Mouse (Mus musculus): ENCODE measurements around the gene Mterf1a. TPM values are rescaled to one million over a fixed set of nuclear protein-coding genes. Genes with fewer than 3 reads are reported as not detected.
A peak's percentile ranks its signal among the peaks of the same experiment; 100 is the strongest.
"Not testable (repeated sequence)": the region's sequence is repeated elsewhere in the genome, so short reads cannot be mapped to it uniquely, and the experiment has no call there.

Gene Mterf1a
- total and polyA plus RNA-seq, 3 experiments: 0.70 to 3.7 (median 2.4) TPM

DNA sequence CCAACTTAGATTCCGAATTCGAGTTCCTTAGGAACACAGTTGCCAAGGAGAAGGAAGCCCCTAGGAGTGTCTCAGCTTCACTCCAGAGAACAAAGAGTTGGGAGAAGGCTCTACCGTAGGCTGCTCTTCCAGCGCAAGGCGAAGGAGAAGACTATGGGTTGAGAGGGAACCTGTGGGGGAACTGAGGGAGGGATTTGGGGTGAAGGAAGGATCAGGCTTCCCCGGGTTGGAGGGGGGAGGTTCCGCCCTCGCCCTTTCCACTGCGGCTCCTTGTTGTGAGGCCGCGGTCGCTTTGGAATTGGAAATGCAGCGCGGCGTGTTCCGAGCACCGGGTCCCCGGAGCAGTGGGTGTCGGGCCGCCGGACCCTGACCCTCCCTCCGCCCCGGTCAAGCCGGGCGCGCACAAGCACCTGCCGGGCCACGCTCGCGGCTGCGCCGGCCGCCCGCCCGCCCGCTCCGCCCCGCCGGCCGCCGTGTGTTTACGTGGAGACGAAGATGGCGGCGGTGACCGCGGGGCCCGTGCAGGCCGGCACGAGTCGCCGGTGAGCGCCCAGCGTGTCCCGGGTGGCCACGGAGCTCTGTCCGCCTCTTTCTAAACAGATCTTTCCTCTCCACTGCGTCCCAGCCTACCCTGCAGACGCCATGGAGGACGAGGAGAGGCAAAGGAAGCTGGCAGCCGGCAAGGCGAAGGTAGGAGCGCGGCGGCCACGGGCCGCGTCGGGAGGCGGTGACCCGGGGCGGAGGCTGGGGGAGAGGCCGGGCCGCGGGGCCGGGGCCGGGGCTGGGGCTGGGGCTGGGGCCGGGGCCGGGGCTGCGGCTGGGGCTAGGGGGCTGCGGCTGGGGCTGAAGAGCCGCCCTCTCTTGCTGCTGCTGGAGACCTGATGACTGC lies 34.3 kb upstream of the Mterf1a start, which contains the start of gene Akap9:
Gene Akap9, plus strand, starts transcription at position 254 of the 889 bp plus-strand sequence.
- Histone ChIP-seq H3K79me2 (replicated peaks; ENCODE audit: control insufficient read depth, insufficient read depth, low read length) (peaks cover 3% of the 10 kb centered on the region), H3K4me3 (peak within 1 kb of the TSS; percentile 89), H3K36me3 (ENCODE audit: control insufficient read depth, insufficient read depth, low read length) (peaks cover 2% of the 10 kb centered on the region), H3K27ac (peak within 1 kb of the TSS; percentile 91), H3K9ac (ENCODE audit: low read depth, low read length) (peak within 1 kb of the TSS; percentile 100), H3K27me3 (ENCODE audit: control insufficient read depth, insufficient read depth, low read length) (no peaks in the 10 kb centered on the region), H3K4me1 (ENCODE audit: control insufficient read depth, insufficient read depth, low read length) (peaks cover 6% of the 10 kb centered on the region)
- TF ChIP-seq CTCF (IDR thresholded peaks at IDR 0.05) (no peak), POLR2A (IDR thresholded peaks at IDR 0.05; ENCODE audit: insufficient read depth, low read depth, low read length) (peak; percentile 47; the same call in 1 of the 2 replicates)
- under 1% methylated on average over 62 of the region's 82 CpGs for WGBS
- intact Hi-C loops (cut with DNase I): no loop called here
- peak; percentile 85 for DNase-seq

DNA sequence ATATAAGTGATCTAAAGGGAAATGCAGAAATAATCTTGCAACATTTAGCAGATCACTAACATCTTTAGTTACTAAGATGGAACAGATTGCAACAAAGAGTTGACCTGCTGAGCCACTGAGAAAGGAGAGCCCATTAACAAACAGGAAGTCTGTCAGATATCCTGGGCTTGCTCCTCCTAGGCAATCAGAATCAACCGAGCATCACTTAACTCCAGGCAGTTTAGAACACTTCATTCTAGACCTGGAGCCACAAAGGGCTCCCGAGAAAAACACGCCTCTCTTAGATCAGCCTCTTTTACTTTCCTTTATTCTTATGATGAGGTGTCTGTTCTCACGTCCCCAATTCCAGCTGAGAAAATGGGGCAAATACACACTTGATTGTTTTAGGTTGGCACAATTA lies 32.9 kb upstream of the Mterf1a start:
- intact Hi-C loops (cut with DNase I): no loop called here
- Histone ChIP-seq H3K4me1 (ENCODE audit: control insufficient read depth, insufficient read depth, low read length) (peaks cover 6% of the 10 kb centered on the region), H3K36me3 (ENCODE audit: control insufficient read depth, insufficient read depth, low read length) (peaks cover 2% of the 10 kb centered on the region), H3K27me3 (ENCODE audit: control insufficient read depth, insufficient read depth, low read length) (no peaks in the 10 kb centered on the region), H3K4me3 (no peak overlapping the region), H3K79me2 (replicated peaks; ENCODE audit: control insufficient read depth, insufficient read depth, low read length) (peaks cover 1% of the 10 kb centered on the region; the same call in 1 of the 2 replicates), H3K9ac (ENCODE audit: low read depth, low read length) (no peak overlapping the region), H3K27ac (no peak overlapping the region)
- WGBS: 65% methylated on average over 4 of the region's 4 CpGs
- no peak for TF ChIP-seq POLR2A (IDR thresholded peaks at IDR 0.05; ENCODE audit: insufficient read depth, low read depth, low read length)
- TF ChIP-seq EP300 (IDR thresholded peaks at IDR 0.05; ENCODE audit: insufficient read depth, low read depth, low read length): no peak
- no peak for TF ChIP-seq CTCF (IDR thresholded peaks at IDR 0.05)
- no peak for DNase-seq

DNA sequence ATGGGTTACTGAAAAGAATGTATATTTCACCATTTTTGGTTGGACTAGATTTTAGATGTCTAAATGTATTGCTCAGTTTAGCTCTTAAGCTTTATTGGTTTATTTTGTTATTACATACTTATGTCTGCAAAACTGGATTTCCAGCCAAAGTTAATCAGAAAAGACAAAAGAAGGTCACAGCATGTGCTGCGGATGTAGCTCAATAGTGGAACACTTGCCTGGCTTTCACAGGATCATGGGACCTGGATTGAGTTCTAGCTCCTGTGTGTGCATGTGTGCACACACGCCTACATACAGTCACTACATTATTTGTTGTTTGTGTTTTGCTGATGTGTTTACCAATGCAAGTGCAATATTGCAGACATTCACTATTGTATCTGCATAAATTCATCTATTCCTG lies 28.6 kb upstream of the Mterf1a start:
- Histone ChIP-seq H3K4me1 (ENCODE audit: control insufficient read depth, insufficient read depth, low read length) (no peaks in the 10 kb centered on the region), H3K9ac (ENCODE audit: low read depth, low read length) (no peak overlapping the region), H3K27ac (no peak overlapping the region), H3K36me3 (ENCODE audit: control insufficient read depth, insufficient read depth, low read length) (no peaks in the 10 kb centered on the region), H3K4me3 (no peak overlapping the region), H3K27me3 (ENCODE audit: control insufficient read depth, insufficient read depth, low read length) (no peaks in the 10 kb centered on the region), H3K79me2 (replicated peaks; ENCODE audit: control insufficient read depth, insufficient read depth, low read length) (no peaks in the 10 kb centered on the region)
- intact Hi-C loops (cut with DNase I): no loop called here
- DNase-seq: no peak
- no peak for TF ChIP-seq EP300 (IDR thresholded peaks at IDR 0.05; ENCODE audit: insufficient read depth, low read depth, low read length)
- WGBS: 95% methylated on average over 2 of the region's 2 CpGs

DNA sequence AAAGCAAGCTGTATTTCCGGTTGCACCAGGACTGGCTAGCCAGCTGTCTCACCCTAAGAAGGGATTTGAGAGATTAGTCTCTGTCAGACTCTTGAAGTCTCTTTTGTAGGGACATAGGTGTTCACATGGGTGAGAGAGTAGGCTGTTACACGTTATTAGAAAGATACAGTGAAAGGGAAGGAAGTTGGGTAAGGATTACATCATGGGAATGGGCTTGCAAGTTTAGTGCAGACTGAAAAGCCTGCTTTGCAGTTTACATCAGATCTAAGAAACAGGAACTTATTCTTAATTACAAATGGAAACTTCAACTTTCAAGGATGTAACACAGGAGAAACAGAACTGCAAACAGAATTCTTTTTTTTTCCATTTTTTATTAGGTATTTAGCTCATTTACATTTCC lies 11.7 kb upstream of the Mterf1a start:
- 50% methylated on average over 2 of the region's 2 CpGs for whole genome bisulfite sequencing
- intact Hi-C loops (cut with DNase I): no loop called here
- no peaks in the 10 kb centered on the region for H3K79me2 ChIP-seq (replicated peaks; ENCODE audit: control insufficient read depth, insufficient read depth, low read length)
- no peaks in the 10 kb centered on the region for H3K36me3 ChIP-seq (ENCODE audit: control insufficient read depth, insufficient read depth, low read length)
- no peak for DNase-seq
- no peaks in the 10 kb centered on the region for H3K4me1 ChIP-seq (ENCODE audit: control insufficient read depth, insufficient read depth, low read length)
- TF ChIP-seq POLR2A (IDR thresholded peaks at IDR 0.05; ENCODE audit: insufficient read depth, low read depth, low read length) (no peak), CTCF (IDR thresholded peaks at IDR 0.05) (no peak), EP300 (IDR thresholded peaks at IDR 0.05; ENCODE audit: insufficient read depth, low read depth, low read length) (no peak)
- H3K27ac ChIP-seq: no peak overlapping the region
- H3K27me3 ChIP-seq (ENCODE audit: control insufficient read depth, insufficient read depth, low read length): no peaks in the 10 kb centered on the region
- H3K4me3 ChIP-seq: no peak overlapping the region
- no peak overlapping the region for H3K9ac ChIP-seq (ENCODE audit: low read depth, low read length)

DNA sequence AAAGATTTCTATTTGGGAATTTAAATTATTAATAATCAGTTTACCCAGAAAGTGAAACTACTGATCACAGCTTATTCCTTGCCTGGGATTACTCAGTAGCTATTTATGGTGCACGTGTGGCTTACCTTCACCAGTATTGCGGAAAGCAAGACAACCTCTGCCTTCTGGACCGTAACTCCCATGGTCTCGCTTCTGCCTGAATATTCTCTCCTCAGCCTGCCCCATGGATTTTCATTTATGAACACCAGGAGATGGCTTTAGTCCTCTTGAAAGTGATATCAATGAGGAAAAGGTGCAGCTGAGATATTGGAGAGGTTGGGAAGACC lies 524 bp upstream of the Mterf1a start:
- not testable (repeated sequence) for DNase-seq; H3K4me3 ChIP-seq; H3K27ac ChIP-seq; H3K9ac ChIP-seq (ENCODE audit: low read depth, low read length); H3K27me3 ChIP-seq (ENCODE audit: control insufficient read depth, insufficient read depth, low read length); H3K79me2 ChIP-seq (replicated peaks; ENCODE audit: control insufficient read depth, insufficient read depth, low read length); H3K36me3 ChIP-seq (ENCODE audit: control insufficient read depth, insufficient read depth, low read length); H3K4me1 ChIP-seq (ENCODE audit: control insufficient read depth, insufficient read depth, low read length)
- WGBS: 97% methylated on average over 4 of the region's 4 CpGs
- intact Hi-C loops (cut with DNase I): loop anchor here (5.0 kb wide), 1 partner anchor 208 kb away; the partner anchor contains the start of gene Cyp51

DNA sequence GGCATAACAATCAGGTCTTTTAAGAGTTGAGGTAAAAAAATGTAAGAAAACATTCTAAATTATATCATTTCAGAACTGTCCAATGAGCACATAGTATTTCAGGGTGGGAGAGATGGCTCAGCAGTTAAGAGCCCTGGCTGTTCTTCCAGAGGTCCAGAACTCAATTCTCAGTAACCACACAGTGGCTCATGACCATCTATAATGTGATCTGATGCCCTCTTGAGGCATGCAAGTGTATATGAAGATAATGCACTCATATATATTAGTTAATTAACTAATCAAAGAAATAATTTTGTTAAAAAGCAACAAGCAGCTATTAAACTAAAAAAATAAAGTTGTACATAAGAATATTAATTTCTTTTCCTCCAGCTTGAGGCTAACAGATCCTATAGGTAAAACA lies 4.5 kb downstream of the Mterf1a start:
- H3K36me3 ChIP-seq (ENCODE audit: control insufficient read depth, insufficient read depth, low read length): peaks cover 2% of the 10 kb centered on the region
- TF ChIP-seq POLR2A (IDR thresholded peaks at IDR 0.05; ENCODE audit: insufficient read depth, low read depth, low read length) (no peak), CTCF (IDR thresholded peaks at IDR 0.05) (no peak)
- no peaks in the 10 kb centered on the region for H3K4me1 ChIP-seq (ENCODE audit: control insufficient read depth, insufficient read depth, low read length)
- H3K4me3 ChIP-seq: no peak overlapping the region
- H3K27me3 ChIP-seq (ENCODE audit: control insufficient read depth, insufficient read depth, low read length): no peaks in the 10 kb centered on the region
- intact Hi-C loops (cut with DNase I): no loop called here
- H3K79me2 ChIP-seq (replicated peaks; ENCODE audit: control insufficient read depth, insufficient read depth, low read length): no peaks in the 10 kb centered on the region
- DNase-seq: no peak
- no peak overlapping the region for H3K9ac ChIP-seq (ENCODE audit: low read depth, low read length)
- no peak overlapping the region for H3K27ac ChIP-seq

DNA sequence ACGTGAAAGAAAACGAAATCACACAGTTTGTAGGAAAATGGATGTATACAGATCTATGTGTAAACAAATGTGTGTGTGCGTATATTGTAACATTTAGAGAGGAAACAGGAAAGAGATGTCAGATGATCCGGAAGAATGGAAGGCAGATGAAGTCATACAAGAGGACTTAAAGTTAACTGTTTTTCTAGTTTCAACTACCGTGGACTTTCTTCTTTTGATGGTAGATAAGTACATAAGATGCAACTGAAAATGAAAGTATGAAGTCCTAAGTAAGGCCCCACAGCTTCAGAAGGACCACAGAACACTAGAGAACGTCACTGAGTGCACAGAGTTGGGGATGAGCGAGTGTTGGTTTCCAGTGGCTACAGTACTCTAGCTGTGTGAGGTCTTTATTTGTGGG lies 6.9 kb downstream of the Mterf1a start:
- WGBS: 76% methylated on average over 7 of the region's 7 CpGs
- H3K4me1 ChIP-seq (ENCODE audit: control insufficient read depth, insufficient read depth, low read length); H3K36me3 ChIP-seq (ENCODE audit: control insufficient read depth, insufficient read depth, low read length); H3K27me3 ChIP-seq (ENCODE audit: control insufficient read depth, insufficient read depth, low read length); H3K79me2 ChIP-seq (replicated peaks; ENCODE audit: control insufficient read depth, insufficient read depth, low read length); H3K4me3 ChIP-seq; H3K27ac ChIP-seq; DNase-seq; intact Hi-C loops (cut with DNase I); H3K9ac ChIP-seq (ENCODE audit: low read depth, low read length): not testable (repeated sequence)

Data from heart, adult 2 months (tissue).